Mouse (Mus musculus): Measurements from ENCODE around the gene Sapcd1. TPM values are rescaled to one million over a fixed set of nuclear protein-coding genes. Genes with fewer than 3 reads are reported as not detected.

Sapcd1 gene
- polyA plus RNA-seq, 1 experiment, result 0.14 TPM

DNA sequence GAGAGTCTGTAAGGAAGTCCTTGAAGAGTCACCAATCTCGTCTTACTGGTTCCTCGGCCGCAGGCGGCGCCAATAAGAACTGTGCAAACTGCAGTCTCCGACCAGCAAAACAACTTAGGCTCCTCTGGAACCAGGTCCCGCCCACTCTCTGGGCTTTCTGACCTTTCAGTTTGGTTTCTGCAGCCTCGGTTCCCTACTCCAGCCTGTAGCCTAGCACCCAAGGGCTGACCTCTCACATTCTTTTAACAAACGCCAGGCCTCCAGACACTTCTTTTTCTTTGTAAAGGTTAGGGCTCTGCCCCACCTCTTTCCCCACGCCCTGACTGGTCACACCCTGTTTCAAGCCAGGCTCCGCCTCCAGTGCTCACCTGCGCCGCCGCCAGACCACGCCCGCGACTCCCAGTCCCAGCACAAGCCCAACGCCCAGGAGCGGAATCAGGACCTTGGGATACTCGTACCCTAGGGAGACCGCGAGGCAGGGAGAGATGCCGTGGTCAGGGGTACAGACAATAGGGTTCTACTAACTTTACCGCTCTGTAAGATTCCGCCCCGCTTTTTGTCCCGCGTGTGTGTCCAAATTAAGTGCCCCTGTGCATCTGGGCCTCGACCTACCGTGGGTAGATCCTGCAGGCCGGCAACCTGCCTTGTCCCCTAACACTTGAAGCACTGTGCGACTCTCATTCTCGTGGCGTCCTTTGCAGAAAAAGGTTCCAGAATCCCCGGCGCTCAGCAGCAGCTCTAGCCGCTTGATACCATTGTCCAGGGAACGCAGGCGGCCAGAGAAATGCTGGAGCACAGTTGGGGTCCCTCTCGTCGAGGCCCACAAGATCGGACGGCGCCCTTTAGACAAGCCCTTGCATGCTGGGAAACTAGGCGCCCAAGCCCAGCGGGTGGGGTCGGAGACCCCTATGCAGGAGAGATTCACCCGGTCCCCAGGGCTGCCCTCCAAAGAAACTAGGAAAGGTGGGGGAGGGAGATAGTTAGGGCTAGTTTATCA lies 37.4 kb upstream of the Sapcd1 start, which contains the start of gene Ly6g6c:
TSS of gene Ly6g6c (plus strand) at position 438 of the 997 bp plus-strand sequence.
- Histone ChIP-seq H3K36me3 (ENCODE audit: control insufficient read depth, insufficient read depth) (no peaks in the 10 kb centered on the region), H3K4me2 (ENCODE audit: low read depth) (no peak within 1 kb of the TSS), H3K79me2 (ENCODE audit: control insufficient read depth, insufficient read depth) (peaks cover 2% of the 10 kb centered on the region), H3ac (ENCODE audit: control insufficient read depth, insufficient read length) (no peak within 1 kb of the TSS), H3K27me3 (ENCODE audit: control insufficient read depth, insufficient read depth, insufficient read length) (no peaks in the 10 kb centered on the region), H3K4me3 (no peak within 1 kb of the TSS)
- TF ChIP-seq MAX (IDR thresholded peaks at IDR 0.05; ENCODE audit: low read depth) (no peak), TCF3 (IDR thresholded peaks at IDR 0.05; ENCODE audit: insufficient read length, low read depth) (no peak), SRF (IDR thresholded peaks at IDR 0.05; ENCODE audit: control insufficient read depth, insufficient read length, low read depth) (no peak), USF1 (IDR thresholded peaks at IDR 0.05; ENCODE audit: low read depth) (no peak), POLR2A (IDR thresholded peaks at IDR 0.05; ENCODE audit: insufficient read length, low read depth) (no peak)

DNA sequence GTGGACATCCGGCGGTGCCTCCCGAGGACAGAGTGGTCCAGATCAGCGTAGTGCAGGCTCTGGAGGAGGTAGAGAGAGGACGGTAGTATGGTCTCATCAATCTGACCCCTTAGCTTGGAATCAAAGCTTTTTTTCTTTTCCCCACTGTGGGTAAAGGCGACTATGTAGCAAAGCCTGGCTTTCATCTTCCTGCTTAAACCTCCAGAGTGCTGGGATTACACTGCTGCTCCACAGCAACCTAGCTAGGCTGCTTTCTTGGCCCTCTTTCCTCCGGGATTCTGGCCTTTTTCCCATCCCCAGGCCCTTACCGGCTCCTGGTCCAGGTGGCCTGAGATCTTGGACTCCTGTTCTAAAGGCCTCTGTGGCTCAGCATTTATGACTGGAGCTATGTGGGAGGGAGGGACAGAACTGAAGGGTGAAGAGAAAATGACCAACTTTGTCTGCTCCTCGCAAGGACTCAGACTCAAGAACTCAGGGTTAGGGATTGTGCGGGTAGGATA lies 36.6 kb upstream of the Sapcd1 start:
- Histone ChIP-seq H3K36me3 (ENCODE audit: control insufficient read depth, insufficient read depth) (no peaks in the 10 kb centered on the region), H3K4me2 (ENCODE audit: low read depth) (no peak overlapping the region), H3K4me3 (no peak overlapping the region), H3K27me3 (ENCODE audit: control insufficient read depth, insufficient read depth, insufficient read length) (no peaks in the 10 kb centered on the region), H3ac (ENCODE audit: control insufficient read depth, insufficient read length) (no peak overlapping the region), H3K79me2 (ENCODE audit: control insufficient read depth, insufficient read depth) (peaks cover 6% of the 10 kb centered on the region)
- TF ChIP-seq POLR2AphosphoS2 (IDR thresholded peaks at IDR 0.05; ENCODE audit: insufficient read length, low read depth), result no peak
- no peak for TF ChIP-seq MYOD1 (IDR thresholded peaks at IDR 0.05; ENCODE audit: control insufficient read depth in 1 of 3, insufficient read length in 2 of 3, low read depth in 2 of 3)
- no peak for TF ChIP-seq MAX (IDR thresholded peaks at IDR 0.05; ENCODE audit: low read depth)
- no peak for TF ChIP-seq USF1 (IDR thresholded peaks at IDR 0.05; ENCODE audit: low read depth)
- no peak for TF ChIP-seq SRF (IDR thresholded peaks at IDR 0.05; ENCODE audit: control insufficient read depth, insufficient read length, low read depth)
- no peak for TF ChIP-seq E2F4 (IDR thresholded peaks at IDR 0.05; ENCODE audit: insufficient read depth)
- no peak for TF ChIP-seq POLR2A (IDR thresholded peaks at IDR 0.05; ENCODE audit: insufficient read length, low read depth)
- TF ChIP-seq TCF3 (IDR thresholded peaks at IDR 0.05; ENCODE audit: insufficient read length, low read depth), result no peak
- TF ChIP-seq MYOG (IDR thresholded peaks at IDR 0.05; ENCODE audit: control insufficient read depth in 1 of 3, insufficient read depth in 1 of 3, insufficient read length in 2 of 3, low read depth in 2 of 3), result no peak
- TF ChIP-seq REST (IDR thresholded peaks at IDR 0.05; ENCODE audit: insufficient read depth, insufficient read length), result no peak
- no peak for TF ChIP-seq TCF12 (IDR thresholded peaks at IDR 0.05; ENCODE audit: insufficient read depth, poor library complexity, severe bottlenecking)
- no peak for TF ChIP-seq CEBPB (IDR thresholded peaks at IDR 0.05; ENCODE audit: insufficient read depth, poor library complexity, severe bottlenecking)

DNA sequence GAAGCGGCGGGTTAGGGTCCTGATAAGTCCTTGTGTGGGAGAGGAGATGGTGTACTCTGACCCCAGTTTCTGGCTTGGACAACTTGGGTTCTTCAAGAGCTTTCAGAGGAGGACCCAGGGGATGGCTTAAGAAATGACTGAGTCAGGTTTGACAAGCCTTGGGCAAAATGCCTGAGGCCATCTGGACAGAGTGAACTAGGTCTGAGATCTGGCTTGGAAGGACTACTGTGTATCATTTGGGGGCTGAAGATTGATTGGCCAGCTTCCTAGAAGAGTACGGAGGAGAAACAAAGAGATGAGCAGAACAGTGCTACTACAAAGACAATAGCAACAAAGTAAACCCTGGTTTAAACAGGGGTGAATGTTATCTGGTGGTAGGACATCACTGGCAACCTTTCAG lies 35.6 kb upstream of the Sapcd1 start:
- Histone ChIP-seq H3K4me3 (no peak overlapping the region), H3K4me2 (ENCODE audit: low read depth) (no peak overlapping the region), H3ac (ENCODE audit: control insufficient read depth, insufficient read length) (no peak overlapping the region), H3K36me3 (ENCODE audit: control insufficient read depth, insufficient read depth) (peaks cover 3% of the 10 kb centered on the region), H3K79me2 (ENCODE audit: control insufficient read depth, insufficient read depth) (peaks cover 6% of the 10 kb centered on the region), H3K27me3 (ENCODE audit: control insufficient read depth, insufficient read depth, insufficient read length) (no peaks in the 10 kb centered on the region)
- TF ChIP-seq CEBPB (IDR thresholded peaks at IDR 0.05; ENCODE audit: insufficient read depth, poor library complexity, severe bottlenecking) (no peak), TCF3 (IDR thresholded peaks at IDR 0.05; ENCODE audit: insufficient read length, low read depth) (no peak), POLR2AphosphoS2 (IDR thresholded peaks at IDR 0.05; ENCODE audit: insufficient read length, low read depth) (no peak), SRF (IDR thresholded peaks at IDR 0.05; ENCODE audit: control insufficient read depth, insufficient read length, low read depth) (no peak), MAX (IDR thresholded peaks at IDR 0.05; ENCODE audit: low read depth) (no peak), USF1 (IDR thresholded peaks at IDR 0.05; ENCODE audit: low read depth) (no peak), TCF12 (IDR thresholded peaks at IDR 0.05; ENCODE audit: insufficient read depth, poor library complexity, severe bottlenecking) (no peak), POLR2A (IDR thresholded peaks at IDR 0.05; ENCODE audit: insufficient read length, low read depth) (no peak), REST (IDR thresholded peaks at IDR 0.05; ENCODE audit: insufficient read depth, insufficient read length) (no peak), E2F4 (IDR thresholded peaks at IDR 0.05; ENCODE audit: insufficient read depth) (no peak), MYOD1 (IDR thresholded peaks at IDR 0.05; ENCODE audit: control insufficient read depth in 1 of 3, insufficient read length in 2 of 3, low read depth in 2 of 3) (no peak), MYOG (IDR thresholded peaks at IDR 0.05; ENCODE audit: control insufficient read depth in 1 of 3, insufficient read depth in 1 of 3, insufficient read length in 2 of 3, low read depth in 2 of 3) (no peak)

GRCm38 (mm10) chr17:35061299-35061698 lies 33.5 kb upstream of the Sapcd1 start:
- H3K4me3 ChIP-seq, result no peak overlapping the region
- no peak overlapping the region for H3K4me2 ChIP-seq (ENCODE audit: low read depth)
- H3K27me3 ChIP-seq (ENCODE audit: control insufficient read depth, insufficient read depth, insufficient read length), result no peaks in the 10 kb centered on the region
- H3K36me3 ChIP-seq (ENCODE audit: control insufficient read depth, insufficient read depth), result peaks cover 12% of the 10 kb centered on the region
- H3ac ChIP-seq (ENCODE audit: control insufficient read depth, insufficient read length), result no peak overlapping the region
- TF ChIP-seq MYOD1 (IDR thresholded peaks at IDR 0.05; ENCODE audit: control insufficient read depth in 1 of 3, insufficient read length in 2 of 3, low read depth in 2 of 3), result no peak
- no peak for TF ChIP-seq CEBPB (IDR thresholded peaks at IDR 0.05; ENCODE audit: insufficient read depth, poor library complexity, severe bottlenecking)
- TF ChIP-seq TCF12 (IDR thresholded peaks at IDR 0.05; ENCODE audit: insufficient read depth, poor library complexity, severe bottlenecking), result no peak
- no peak for TF ChIP-seq MAX (IDR thresholded peaks at IDR 0.05; ENCODE audit: low read depth)
- no peak for TF ChIP-seq POLR2AphosphoS2 (IDR thresholded peaks at IDR 0.05; ENCODE audit: insufficient read length, low read depth)
- TF ChIP-seq TCF3 (IDR thresholded peaks at IDR 0.05; ENCODE audit: insufficient read length, low read depth), result no peak
- TF ChIP-seq POLR2A (IDR thresholded peaks at IDR 0.05; ENCODE audit: insufficient read length, low read depth), result no peak
- no peak for TF ChIP-seq REST (IDR thresholded peaks at IDR 0.05; ENCODE audit: insufficient read depth, insufficient read length)
- no peak for TF ChIP-seq E2F4 (IDR thresholded peaks at IDR 0.05; ENCODE audit: insufficient read depth)
- TF ChIP-seq MYOG (IDR thresholded peaks at IDR 0.05; ENCODE audit: control insufficient read depth in 1 of 3, insufficient read depth in 1 of 3, insufficient read length in 2 of 3, low read depth in 2 of 3), result no peak
- TF ChIP-seq SRF (IDR thresholded peaks at IDR 0.05; ENCODE audit: control insufficient read depth, insufficient read length, low read depth), result no peak
- no peak for TF ChIP-seq USF1 (IDR thresholded peaks at IDR 0.05; ENCODE audit: low read depth)
- H3K79me2 ChIP-seq (ENCODE audit: control insufficient read depth, insufficient read depth), result peaks cover 6% of the 10 kb centered on the region

Measured in myocyte (in vitro differentiated cells).